Mouse (Mus musculus) liver, embryonic 15.5 days (tissue): ENCODE results near the gene Rras2. TPM values are rescaled to one million over a fixed set of nuclear protein-coding genes. Genes with fewer than 3 reads are reported as not detected.
A peak's percentile ranks its signal among the peaks of the same experiment; 100 is the strongest.

ENCODE experiments used
- ATAC-seq: fragments of 200-750 bp; cut with Nextera tagmentation; 2 replicates; pipeline ENCODE4 v1.8.0; 2017; ENCODE audit warnings: moderate number of reproducible peaks, mild to moderate bottlenecking, moderate library complexity; ENCODE audit not compliant: insufficient read depth
- H3K27ac ChIP-seq: fragments of 300-500 bp; sonication (generic); replicated peaks from 2 replicates; pipeline ENCODE4 v1.5.1; 2015; ENCODE audit warnings: mild to moderate bottlenecking, inconsistent platforms
- H3K27me3 ChIP-seq: fragments of 300-500 bp; sonication (generic); 2 replicates; pipeline ENCODE4 v1.6.1; 2015; ENCODE audit warnings: mild to moderate bottlenecking, inconsistent platforms
- H3K36me3 ChIP-seq: fragments of 300-500 bp; sonication (generic); replicated peaks from 2 replicates; pipeline ENCODE4 v1.6.1; 2015; ENCODE audit warnings: moderate library complexity, mild to moderate bottlenecking, inconsistent platforms
- H3K4me1 ChIP-seq: fragments of 300-500 bp; sonication (generic); replicated peaks from 2 replicates; pipeline ENCODE4 v1.6.1; 2015; ENCODE audit warnings: inconsistent platforms
- H3K4me2 ChIP-seq: fragments of 300-500 bp; sonication (generic); 2 replicates; pipeline ENCODE4 v1.6.1; 2015; ENCODE audit warnings: moderate library complexity, mild to moderate bottlenecking, inconsistent platforms
- H3K4me3 ChIP-seq: fragments of 300-500 bp; sonication (generic); replicated peaks from 2 replicates; pipeline ENCODE4 v1.5.1; 2015; ENCODE audit warnings: mild to moderate bottlenecking, inconsistent platforms
- H3K9ac ChIP-seq: fragments of 300-500 bp; sonication (generic); 2 replicates; pipeline ENCODE4 v1.6.1; 2015; ENCODE audit warnings: moderate library complexity, mild to moderate bottlenecking, inconsistent platforms
- H3K9me3 ChIP-seq: fragments of 300-500 bp; sonication (generic); replicated peaks from 2 replicates; pipeline ENCODE4 v1.6.1; 2016; ENCODE audit warnings: inconsistent platforms
- WGBS: fragments of 180-500 bp; shearing (Covaris S2); methylation state at CpG from one replicate; pipeline ENCODE4 v1.1.7; 2015; ENCODE audit warnings: mixed read lengths; ENCODE audit not compliant: insufficient replicate concordance; 5-methylcytosine and 5-hydroxymethylcytosine counted together
- polyA plus RNA-seq: library from polyadenylated mRNA; unstranded; fragments of >200 nt; fragmentation: Nextera tagmentation; extraction: Ambion mirVana; gene quantifications from 2 replicates; pipeline ENCODE4 v1.2.1, GENCODE M21; 2015

Rras2 gene
- polyA plus RNA-seq, 1 experiment from 2014 or later: 6.7 TPM

- no peak for ATAC-seq
- WGBS: 68% methylated on average over 3 of the region's 3 CpGs
Observed at GRCm38 (mm10) chr7:114070458-114070840, 47.1 kb downstream of the Rras2 start.

GRCm38 (mm10) chr7:114069726-114070457, 47.7 kb downstream of the Rras2 start:
- H3K4me2 ChIP-seq: no peak overlapping the region
- H3K4me3 ChIP-seq: no peak overlapping the region
- ATAC-seq: no peak
- no peak overlapping the region for H3K9ac ChIP-seq
- no peaks in the 10 kb centered on the region for H3K27me3 ChIP-seq
- no peaks in the 10 kb centered on the region for H3K9me3 ChIP-seq
- 62% methylated on average over 11 of the region's 11 CpGs for WGBS
- H3K36me3 ChIP-seq: no peaks in the 10 kb centered on the region
- no peak overlapping the region for H3K27ac ChIP-seq
- peaks cover 26% of the 10 kb centered on the region for H3K4me1 ChIP-seq

More at GRCm38 (mm10) chr7:114070458-114070840, 47.1 kb downstream of the Rras2 start:
- Histone ChIP-seq H3K27me3 (no peaks in the 10 kb centered on the region), H3K9me3 (no peaks in the 10 kb centered on the region), H3K4me2 (no peak overlapping the region), H3K27ac (no peak overlapping the region), H3K4me3 (no peak overlapping the region), H3K36me3 (no peaks in the 10 kb centered on the region), H3K9ac (no peak overlapping the region), H3K4me1 (peaks cover 26% of the 10 kb centered on the region)

- peaks cover 26% of the 10 kb centered on the region for H3K4me1 ChIP-seq
- no peaks in the 10 kb centered on the region for H3K9me3 ChIP-seq
- H3K27ac ChIP-seq: no peak overlapping the region
- no peak overlapping the region for H3K4me2 ChIP-seq
- no peaks in the 10 kb centered on the region for H3K27me3 ChIP-seq
- H3K9ac ChIP-seq: no peak overlapping the region
- no peak overlapping the region for H3K4me3 ChIP-seq
- no peak for ATAC-seq
- WGBS: 57% methylated on average over 11 of the region's 11 CpGs
- no peaks in the 10 kb centered on the region for H3K36me3 ChIP-seq
Observed at GRCm38 (mm10) chr7:114068956-114069533, 48.5 kb downstream of the Rras2 start.

- Histone ChIP-seq H3K27me3 (no peaks in the 10 kb centered on the region), H3K4me2 (peak overlapping the region; percentile 59), H3K27ac (no peak overlapping the region), H3K4me1 (peaks cover 16% of the 10 kb centered on the region), H3K36me3 (no peaks in the 10 kb centered on the region), H3K4me3 (peak overlapping the region; percentile 37), H3K9me3 (no peaks in the 10 kb centered on the region), H3K9ac (no peak overlapping the region)
- peak; percentile 40 for ATAC-seq
- WGBS: 11% methylated on average over 14 of the region's 14 CpGs
Observed at GRCm38 (mm10) chr7:114066529-114067178, 50.9 kb downstream of the Rras2 start.

- no peak overlapping the region for H3K9ac ChIP-seq
- H3K4me2 ChIP-seq: no peak overlapping the region
- H3K4me1 ChIP-seq: peaks cover 12% of the 10 kb centered on the region
- no peaks in the 10 kb centered on the region for H3K9me3 ChIP-seq
- H3K36me3 ChIP-seq: no peaks in the 10 kb centered on the region
- H3K27ac ChIP-seq: no peak overlapping the region
- H3K27me3 ChIP-seq: no peaks in the 10 kb centered on the region
- H3K4me3 ChIP-seq: no peak overlapping the region
- WGBS: 34% methylated on average over 11 of the region's 11 CpGs
- peak; percentile 28; the same call in 1 of the 2 replicates for ATAC-seq
Observed at GRCm38 (mm10) chr7:114065407-114066185, 52.0 kb downstream of the Rras2 start.

- H3K27me3 ChIP-seq: no peaks in the 10 kb centered on the region
- no peak overlapping the region for H3K9ac ChIP-seq
- H3K4me3 ChIP-seq: no peak overlapping the region
- no peak overlapping the region for H3K27ac ChIP-seq
- no peak overlapping the region for H3K4me2 ChIP-seq
- no peaks in the 10 kb centered on the region for H3K36me3 ChIP-seq
- peaks cover 12% of the 10 kb centered on the region for H3K4me1 ChIP-seq
- ATAC-seq: no peak
- WGBS: 74% methylated on average over 6 of the region's 6 CpGs
- no peaks in the 10 kb centered on the region for H3K9me3 ChIP-seq
Observed at GRCm38 (mm10) chr7:114063966-114064365, 53.6 kb downstream of the Rras2 start.

GRCm38 (mm10) chr7:114063534-114063933, 54.0 kb downstream of the Rras2 start:
- H3K4me1 ChIP-seq: peaks cover 12% of the 10 kb centered on the region
- H3K36me3 ChIP-seq: no peaks in the 10 kb centered on the region
- H3K9me3 ChIP-seq: no peaks in the 10 kb centered on the region
- no peak overlapping the region for H3K27ac ChIP-seq
- ATAC-seq: no peak
- H3K4me2 ChIP-seq: no peak overlapping the region
- no peak overlapping the region for H3K9ac ChIP-seq
- WGBS: 66% methylated on average over 8 of the region's 8 CpGs
- no peaks in the 10 kb centered on the region for H3K27me3 ChIP-seq
- no peak overlapping the region for H3K4me3 ChIP-seq

GRCm38 (mm10) chr7:114062451-114062850, 55.1 kb downstream of the Rras2 start:
- H3K9ac ChIP-seq: no peak overlapping the region
- 38% methylated on average over 1 of the region's 1 CpGs for WGBS
- ATAC-seq: no peak

GRCm38 (mm10) chr7:114060445-114060844, 57.1 kb downstream of the Rras2 start:
- Histone ChIP-seq H3K9me3 (no peaks in the 10 kb centered on the region), H3K4me1 (no peaks in the 10 kb centered on the region), H3K36me3 (peaks cover 3% of the 10 kb centered on the region; the same call in 1 of the 2 replicates), H3K9ac (no peak overlapping the region), H3K27me3 (no peaks in the 10 kb centered on the region), H3K4me3 (no peak overlapping the region), H3K4me2 (no peak overlapping the region), H3K27ac (no peak overlapping the region)
- ATAC-seq: no peak
- WGBS: 79% methylated on average over 6 of the region's 6 CpGs

More at GRCm38 (mm10) chr7:114062451-114062850, 55.1 kb downstream of the Rras2 start:
- H3K36me3 ChIP-seq: peaks cover 3% of the 10 kb centered on the region; the same call in 1 of the 2 replicates
- H3K27me3 ChIP-seq: no peaks in the 10 kb centered on the region
- no peak overlapping the region for H3K4me3 ChIP-seq
- H3K4me1 ChIP-seq: peaks cover 12% of the 10 kb centered on the region
- no peak overlapping the region for H3K4me2 ChIP-seq
- no peak overlapping the region for H3K27ac ChIP-seq
- no peaks in the 10 kb centered on the region for H3K9me3 ChIP-seq

- Histone ChIP-seq H3K27me3 (no peaks in the 10 kb centered on the region), H3K4me3 (no peak overlapping the region), H3K36me3 (peaks cover 3% of the 10 kb centered on the region; the same call in 1 of the 2 replicates), H3K4me1 (no peaks in the 10 kb centered on the region), H3K27ac (no peak overlapping the region), H3K9me3 (no peaks in the 10 kb centered on the region), H3K9ac (no peak overlapping the region), H3K4me2 (no peak overlapping the region)
- no peak for ATAC-seq
- 72% methylated on average over 6 of the region's 6 CpGs for WGBS
Observed at GRCm38 (mm10) chr7:114058927-114059441, 58.6 kb downstream of the Rras2 start.
